Mouse (Mus musculus) retina, adult 2 months (tissue): Measurements from ENCODE around the gene Insig2.

ENCODE experiments used
- DNase-seq: peaks from one replicate; pipeline ENCODE4 v3.0.0-alpha.2; 2012; ENCODE audit warnings: low read depth, low spot score

The Insig2 gene

DNA sequence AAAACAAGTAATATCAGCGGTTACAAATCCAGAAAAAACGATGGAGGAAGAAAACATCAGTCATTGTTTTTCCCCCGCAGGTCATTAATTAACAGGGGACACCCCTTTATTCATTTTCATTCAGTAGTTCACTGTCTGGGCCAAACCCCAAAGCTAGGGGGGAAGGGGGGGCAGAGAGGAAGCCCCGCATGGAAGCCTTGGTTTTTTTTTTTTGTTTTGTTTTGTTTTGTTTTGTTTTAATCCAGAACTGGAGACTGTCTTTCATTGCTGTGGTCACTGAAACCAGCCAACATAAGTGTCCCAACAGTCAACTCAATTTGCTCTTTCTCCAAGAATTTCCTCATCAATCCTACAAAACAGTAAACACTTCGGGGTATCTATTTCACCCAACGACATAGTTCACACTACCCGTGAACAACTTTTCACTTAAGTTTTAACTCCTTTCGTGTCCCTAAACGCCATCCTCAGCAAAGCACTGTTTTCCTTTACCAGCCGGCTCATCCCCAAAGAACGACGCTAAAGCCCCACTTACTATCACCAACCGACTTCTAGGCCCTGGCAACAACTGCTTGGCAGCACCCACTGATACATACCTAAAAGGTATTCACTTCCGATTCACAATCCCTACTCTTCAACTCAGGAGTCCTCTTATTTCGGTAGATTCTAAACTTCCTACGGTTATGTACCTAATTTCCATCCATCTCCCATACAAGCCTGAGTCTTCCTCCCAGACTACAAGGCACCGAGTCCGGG, 5.6 kb downstream of the Insig2 start:
- DNase-seq, result no peak

DNA sequence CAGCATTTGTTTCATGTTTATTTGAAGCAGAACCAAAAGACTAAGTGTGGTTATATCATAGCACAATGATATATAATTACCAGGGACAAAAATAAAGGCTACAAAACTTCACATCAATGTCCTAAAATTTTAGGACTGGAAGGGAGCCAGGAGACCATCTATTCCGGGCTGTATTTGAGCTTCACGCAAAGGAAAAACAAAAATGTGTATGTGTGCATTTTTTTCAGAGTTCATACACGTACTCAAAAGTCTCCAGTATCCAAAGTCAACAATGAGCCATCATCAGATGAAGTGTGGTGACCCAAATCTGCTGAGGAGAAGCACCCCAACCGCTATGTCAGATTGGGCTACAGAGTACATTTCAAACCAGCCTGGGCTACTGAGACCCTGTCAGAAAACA, 8.9 kb downstream of the Insig2 start:
- DNase-seq, result no peak

DNA sequence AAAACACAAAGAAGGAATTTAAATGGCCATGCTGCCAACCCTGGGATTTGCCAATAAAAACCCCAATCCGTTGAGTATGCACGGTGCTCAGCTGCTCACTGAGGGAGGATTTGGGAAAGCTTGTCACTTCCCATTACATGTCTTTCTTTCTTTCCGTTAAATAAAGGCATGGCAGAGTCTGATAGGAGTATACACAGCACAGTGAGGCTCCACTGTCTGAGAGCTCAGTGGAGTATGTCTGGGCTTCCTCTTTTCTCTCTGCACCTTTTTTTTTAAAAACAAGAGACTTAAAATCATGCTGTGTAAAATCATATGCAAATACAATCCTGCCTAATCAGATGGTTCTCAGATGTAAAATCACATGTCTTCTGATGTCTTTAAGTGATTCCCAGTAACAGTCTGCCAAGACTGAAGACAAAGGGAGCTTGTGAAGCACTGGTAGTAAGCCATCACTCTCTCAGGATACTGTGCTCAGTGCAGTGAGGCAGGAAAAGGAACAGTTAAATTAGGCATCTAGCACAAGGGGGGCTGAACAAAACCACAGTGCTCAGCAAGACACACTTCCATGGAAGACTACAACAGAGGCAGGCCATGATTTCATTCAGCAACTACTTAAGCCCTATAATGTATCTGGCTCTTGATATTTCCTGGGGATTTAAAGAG, 17.5 kb downstream of the Insig2 start:
- DNase-seq, result no peak

DNA sequence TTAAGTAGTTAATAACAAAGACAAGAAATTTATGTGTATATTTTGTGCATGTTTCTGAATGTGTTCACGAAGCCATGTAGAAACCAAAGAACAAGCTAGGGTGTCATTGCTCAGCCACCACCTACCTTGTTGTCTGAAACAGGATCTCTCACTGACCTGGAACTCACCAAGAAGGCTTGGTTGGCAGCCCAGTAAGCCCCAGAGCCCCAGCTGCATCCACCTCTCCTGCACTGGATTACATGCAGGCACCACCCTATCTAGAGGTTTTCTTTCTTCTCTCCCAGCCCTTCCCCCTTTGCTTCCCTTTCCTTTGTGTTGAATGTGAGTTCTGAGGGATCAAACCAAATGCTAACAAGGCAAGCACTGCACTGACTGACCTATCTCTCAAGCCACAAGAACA, 19.2 kb downstream of the Insig2 start:
- DNase-seq, result no peak

DNA sequence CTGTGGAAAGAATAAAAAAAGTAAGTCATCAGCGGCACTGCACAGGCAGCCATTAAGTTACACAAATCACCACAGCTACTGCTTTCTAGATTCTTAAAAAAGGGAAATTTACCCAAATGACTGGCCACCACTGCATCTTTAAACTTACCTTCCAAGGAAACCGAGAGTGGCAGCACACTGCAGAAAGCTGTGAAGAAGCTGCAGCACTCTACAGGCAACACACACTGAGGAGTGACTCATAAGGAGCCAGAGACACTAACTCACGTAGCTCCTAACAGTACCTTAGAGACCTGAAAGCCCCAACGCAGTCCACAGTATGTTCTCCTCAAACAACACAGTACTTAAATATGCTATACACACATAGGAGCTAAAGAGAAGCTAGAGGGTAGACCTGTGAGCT, 20.1 kb downstream of the Insig2 start:
- no peak for DNase-seq

DNA sequence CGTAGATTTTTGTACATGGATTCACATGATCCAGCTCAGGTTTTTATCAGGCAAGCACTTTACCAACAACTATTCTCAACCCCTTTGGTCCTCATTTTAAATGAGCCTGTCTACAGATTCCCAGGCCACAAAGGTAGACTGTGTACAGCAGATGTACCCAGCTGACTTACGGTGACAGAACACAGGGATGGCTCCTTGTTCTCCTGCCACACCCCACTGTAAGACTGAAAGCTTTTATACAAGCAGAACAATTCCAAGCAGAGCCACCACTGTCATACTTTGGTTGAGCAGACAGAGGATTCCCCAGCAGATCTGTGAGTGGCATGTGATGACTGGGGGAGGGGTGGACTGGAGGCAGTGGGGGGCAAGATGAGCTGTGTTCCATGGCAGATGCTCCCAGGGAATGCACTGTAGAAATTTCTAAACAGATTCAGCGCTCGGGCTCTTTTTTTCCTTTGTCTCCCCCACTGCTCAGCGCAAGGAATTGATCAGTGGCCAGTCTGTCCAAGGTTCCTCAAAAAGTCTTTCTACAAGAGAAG, 35.6 kb downstream of the Insig2 start:
- no peak for DNase-seq

DNA sequence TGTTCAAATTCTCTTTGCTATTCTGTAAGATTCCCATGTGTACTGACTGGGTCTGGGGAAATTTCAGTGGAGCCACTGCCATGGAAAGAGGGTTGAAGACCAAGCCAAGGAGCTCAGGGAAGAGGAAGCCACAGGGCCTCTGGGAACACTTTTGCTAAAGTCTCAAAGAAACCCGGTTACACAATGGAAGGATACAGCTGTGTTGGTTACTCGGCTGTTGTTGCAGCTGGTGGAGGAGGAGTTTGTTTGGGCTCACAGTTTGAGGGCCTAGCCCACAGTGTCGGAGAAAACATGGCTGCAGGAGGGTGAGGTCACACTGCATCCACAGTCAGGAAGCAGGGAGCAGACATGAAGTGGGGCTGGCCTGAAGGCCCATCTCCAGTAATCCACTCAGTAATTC, 38.8 kb downstream of the Insig2 start:
- DNase-seq, result no peak

DNA sequence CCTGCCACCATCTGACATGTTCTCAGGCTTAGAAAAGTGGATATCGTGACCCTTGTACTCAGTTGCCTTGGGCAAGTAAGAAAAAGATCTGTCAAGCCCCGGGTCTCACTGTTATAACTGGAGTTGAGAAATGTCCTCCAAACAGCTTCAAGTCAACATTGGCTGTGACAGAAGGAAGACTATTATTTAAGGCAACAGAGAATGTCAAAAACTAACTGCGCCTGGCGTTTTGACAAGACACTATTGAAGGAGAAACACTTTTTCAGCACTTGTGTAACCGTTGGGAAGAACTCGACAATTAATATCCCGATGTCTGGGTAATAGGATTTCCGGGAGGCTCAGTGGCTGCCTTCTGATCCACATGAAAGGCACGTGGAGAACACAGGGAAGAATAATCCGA, 41.5 kb downstream of the Insig2 start:
- no peak for DNase-seq

DNA sequence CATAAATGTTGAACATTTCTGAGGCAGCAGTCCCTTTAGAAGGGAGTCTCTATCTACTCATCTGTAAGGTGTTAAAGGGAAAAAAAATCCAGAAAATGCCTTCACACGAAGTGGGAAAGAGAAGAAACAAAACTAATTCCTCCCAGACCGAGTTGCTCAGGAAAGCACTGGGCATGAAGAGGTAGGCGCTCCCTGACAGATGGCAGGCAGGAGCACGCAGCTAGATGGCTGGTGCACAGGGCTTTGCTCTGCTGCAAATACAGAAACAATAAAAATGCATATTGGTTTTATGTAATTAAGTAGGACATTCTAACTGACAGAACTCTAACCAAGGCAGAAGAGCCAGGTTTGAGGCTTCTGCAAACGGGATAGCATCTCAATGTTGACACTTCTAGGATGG, 42.0 kb downstream of the Insig2 start:
- DNase-seq, result no peak

DNA sequence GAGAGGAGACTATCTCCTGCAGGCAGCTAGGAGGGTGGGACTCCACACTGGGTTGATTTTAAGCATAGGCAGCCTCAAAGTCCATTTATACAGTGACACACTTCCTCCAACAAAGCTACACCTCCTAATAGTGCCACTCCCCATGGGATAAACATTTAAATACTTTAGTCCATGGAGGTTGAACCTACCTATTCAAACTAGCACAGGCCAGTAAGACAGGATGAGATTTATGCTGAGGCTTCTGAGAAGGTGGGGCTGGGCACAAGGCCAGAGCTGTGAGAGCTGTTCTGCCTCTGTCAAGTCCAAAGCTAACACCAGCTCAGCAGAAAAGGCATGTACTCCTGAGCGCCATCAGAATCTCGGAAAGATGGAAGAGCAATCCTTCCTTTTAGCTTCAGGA, 48.2 kb downstream of the Insig2 start:
- DNase-seq, result no peak

DNA sequence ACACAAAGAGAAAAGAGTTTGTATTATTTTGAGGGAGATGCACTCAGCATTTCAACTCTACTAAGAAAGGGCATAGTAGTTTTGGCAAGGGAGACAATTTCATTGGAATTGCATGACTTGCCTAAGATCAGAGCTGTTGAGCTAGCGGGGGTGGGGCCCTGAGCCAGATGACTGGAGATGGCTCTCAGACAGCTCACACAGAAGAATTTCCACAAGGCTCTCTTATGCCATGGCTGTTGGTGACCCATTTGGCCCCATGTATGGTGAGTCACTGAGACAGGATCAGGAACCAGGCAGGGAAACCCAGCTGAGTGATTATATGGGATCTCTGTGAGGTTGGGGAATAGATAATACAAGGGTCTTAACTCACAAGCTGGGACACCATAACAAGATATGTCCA, 51.9 kb downstream of the Insig2 start:
- no peak for DNase-seq

DNA sequence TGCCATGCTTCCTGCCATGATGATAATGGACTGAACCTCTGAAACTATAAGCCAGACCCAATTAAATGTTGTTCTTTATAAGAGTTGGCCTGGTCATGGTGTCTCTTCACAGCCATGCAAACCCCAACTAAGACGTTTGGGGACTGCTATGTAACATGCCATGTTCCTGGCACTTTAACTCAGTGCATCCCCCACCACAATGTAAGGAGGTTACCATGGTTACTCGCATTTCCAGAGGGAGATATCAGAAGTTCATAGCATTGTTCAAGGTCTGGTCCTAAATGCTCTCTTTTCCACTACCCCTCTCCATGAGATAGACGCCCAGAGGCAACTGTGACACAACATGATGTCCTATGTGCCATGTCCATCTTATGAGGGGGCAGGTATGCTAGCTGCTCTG, 54.0 kb downstream of the Insig2 start:
- no peak for DNase-seq

DNA sequence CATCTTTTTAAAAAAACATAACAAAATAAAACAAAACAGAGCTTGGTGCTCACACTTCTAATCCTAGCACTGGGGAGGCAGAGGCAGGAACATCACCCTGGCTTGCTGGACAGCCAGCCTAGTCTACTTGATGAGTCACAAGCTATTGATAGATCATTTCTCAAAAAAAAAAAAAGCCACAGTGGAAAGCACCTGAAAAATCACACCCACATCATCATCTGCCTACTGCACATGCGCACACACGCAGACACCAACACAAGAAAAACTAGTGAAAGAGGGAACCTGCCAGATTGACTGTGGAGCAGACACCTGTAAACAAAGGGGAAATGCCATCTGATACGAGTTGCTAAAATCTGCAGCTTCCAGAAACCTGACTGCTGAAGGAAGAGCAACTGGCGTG, 54.9 kb downstream of the Insig2 start:
- no peak for DNase-seq

DNA sequence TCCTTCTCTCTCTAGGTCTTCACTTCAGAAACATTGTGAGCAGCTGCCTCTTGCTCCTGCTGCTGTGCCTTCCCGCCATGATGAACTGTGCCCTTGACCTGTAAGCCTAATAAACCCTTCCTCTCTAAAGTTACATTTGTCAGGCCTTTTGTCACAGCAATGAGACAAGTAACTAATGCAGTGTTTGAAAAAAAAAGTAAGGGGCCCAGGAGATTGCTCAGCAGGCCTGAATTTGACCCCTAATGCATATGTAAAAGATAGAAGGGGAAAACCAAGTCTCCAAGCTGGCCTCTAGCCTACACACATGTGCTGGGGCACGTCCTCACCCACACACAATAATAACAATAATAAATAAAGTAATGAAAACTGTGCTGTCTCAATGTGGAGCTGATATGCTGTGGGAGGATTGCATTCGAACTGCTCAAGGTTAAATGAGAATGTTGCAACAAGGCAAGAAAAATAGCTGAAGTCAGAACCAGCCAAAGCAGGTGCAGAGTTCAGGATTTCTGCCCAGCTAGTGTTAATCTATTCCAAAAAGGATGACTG, 56.4 kb downstream of the Insig2 start:
- DNase-seq, result no peak

DNA sequence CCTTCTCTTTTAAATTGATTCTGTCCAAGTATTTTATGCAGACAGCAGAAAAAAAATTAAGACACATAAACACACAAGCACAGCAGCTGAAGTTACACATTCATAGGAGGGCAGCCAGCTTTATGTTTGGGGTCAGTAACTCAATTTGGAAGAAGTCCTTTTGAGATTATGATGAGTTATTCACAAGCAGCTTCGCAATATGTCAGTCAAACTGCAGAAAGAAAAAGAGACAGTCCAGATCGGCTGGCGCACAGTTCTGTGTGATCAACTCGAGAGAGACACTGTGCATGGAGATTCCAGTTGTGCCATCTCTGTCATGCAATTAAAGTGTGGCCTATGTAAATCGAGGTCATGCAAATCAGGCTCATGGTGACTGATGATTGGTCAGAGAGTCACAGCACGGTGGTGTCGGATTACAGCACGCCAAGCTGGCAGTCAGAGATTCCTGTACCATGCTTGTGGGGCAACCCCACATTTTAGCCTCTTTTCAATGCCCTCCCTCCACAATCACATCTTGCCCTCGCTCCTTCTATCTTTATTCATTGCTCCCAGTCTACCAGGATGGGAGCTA, 72.1 kb downstream of the Insig2 start:
- DNase-seq, result no peak
